Mouse (Mus musculus): Measurements from ENCODE around the gene Camkk1.

Gene Camkk1

DNA sequence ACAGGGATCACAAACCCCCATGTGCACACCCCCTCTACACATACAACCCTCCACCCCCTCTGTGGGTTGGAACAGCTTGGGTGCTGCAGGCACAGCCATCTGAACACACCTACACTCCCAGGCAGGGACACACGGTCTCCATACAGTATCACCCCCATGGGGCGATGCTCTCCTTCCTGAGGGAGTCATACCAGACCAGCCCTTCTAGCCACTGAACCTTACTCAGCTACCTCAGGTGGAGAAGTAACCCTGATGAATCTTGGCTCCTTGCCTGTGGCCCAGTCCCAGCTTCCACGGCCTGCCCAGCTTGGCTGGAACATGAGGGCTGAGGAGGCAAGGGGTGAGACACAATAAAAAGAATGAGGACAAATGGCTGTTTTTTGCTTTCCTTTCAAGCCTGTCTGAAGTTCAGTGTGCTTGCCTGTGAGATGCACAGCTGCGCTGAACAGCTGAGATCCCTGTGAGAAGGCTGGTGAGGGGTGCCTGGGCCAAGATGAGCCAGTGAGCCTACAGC lies 3.9 kb upstream of the Camkk1 start:
- in situ Hi-C loops (cut with MseI, MboI), result no loop called here

DNA sequence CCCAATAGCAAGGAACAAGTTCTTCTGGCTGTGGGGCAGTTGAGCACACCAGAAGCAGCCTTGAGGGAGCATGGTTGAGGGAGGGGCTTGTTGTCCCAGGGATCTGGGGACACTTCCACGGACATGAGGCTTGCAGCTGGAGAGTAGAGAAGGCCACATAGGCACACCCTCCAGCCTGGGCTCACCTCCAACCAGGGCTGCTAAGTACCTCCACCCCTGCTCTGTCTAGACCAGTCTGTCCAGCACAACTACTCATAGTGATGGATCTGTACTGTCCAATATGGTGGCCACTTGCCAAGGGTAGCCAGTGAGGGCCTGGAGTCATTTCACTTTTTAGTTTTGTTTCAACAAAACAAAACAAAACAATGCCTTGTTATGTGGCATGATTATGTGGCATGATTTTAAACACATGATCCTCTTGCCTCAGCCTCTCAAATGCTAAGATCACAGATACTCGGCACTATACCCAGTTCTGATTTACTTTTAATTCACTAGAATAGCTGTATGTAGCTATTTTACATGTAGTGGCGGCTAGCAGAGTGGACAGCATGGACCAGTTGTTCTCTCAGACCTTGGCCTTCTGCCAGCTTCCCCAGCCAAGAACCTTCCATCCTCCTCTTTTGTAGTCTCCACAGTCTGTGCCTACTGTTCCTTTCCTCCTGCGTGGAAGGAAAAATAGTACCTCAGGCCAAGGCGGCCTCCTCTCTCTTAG lies 3.3 kb upstream of the Camkk1 start:
- in situ Hi-C loops (cut with MseI, MboI), result no loop called here

DNA sequence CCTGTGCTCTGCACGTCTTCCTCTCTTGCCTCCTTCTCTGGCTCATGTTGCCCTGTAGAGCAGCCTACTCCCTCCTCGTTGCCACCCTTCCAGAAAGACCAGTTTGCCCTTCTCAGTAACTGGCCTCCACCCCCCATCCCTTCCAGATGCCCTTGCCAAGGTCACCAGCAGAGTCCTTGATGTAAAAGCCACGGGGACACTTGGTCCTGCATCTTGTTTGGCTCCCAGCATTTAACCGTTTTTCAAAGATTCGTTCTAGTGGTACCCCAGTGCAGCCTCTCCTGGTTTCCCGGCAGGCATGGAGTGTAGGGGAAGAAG lies 2.7 kb upstream of the Camkk1 start:
- in situ Hi-C loops (cut with MseI, MboI), result no loop called here

DNA sequence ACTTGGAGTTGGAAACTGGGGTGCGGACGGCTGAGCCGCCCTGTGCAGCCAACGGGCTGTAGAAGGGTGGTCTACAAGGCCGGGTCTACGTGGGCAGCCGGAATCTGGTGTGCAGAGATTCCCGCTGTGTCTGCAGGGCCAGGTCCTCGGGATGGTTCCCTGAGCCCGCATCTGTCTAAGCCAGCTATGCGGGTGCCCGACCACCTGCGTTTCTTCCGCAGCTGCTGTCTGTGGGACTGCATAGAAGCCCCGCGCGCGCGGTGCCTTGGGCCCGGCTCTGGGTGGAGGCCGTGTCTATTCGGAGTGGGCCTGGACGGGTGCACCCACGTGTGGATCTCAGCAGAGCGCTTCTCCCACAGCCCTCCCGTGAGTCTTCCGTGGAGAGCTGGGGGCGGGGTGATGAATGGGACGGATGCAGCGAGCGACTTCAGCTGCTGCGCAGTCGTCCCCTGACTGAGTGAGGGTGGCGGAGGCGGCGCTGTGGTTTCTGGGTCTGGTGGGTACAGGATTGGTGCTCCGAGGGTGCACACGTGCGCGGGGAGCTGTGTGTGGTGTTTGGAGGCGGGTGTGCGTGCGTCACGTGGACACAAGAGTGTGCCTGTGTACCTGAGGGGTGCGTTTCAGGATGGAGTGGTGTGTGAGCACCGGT lies 463 bp downstream of the Camkk1 start:
- in situ Hi-C loops (cut with MseI, MboI), result no loop called here

DNA sequence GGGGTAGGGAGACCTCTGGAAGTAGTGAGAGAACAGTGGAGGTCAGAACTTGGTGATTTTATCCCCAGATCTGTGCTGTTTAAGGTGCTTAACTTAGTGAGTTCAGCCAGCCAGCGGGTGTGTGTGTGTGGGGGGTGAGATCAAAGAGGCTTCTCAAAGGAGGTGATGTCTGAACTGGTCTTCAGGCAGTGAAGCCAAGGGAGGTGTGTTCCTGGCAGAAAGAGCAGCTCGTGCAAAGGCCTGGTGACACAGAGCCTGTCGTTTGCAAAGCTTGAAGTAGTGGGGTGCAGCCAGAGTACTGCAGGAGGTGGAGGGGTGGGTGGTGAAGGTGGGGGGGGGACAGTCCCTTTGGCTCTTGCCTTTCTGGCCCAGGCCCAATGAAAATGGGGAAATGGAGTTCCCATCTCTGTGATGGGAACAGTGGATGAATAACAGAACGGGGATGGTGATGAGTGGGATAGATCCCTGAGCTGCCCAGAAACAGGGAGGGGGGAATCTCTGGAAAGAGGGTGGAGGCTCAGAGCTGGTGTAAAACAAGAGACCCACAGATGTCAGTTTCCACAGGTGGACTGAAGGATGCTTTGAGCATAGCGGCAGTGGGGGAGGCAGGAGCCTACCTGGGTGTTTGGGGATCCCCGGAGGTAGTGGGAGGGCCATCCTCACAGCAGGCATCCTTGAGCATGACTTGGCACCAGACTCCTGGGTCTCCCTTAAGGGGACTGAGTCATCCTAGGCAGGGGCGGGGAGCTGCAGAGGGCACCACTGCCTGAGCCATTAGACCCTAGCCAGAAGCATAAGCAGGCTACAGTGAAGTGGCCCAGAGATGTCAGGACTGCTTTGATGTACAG lies 2.4 kb downstream of the Camkk1 start:
- in situ Hi-C loops (cut with MseI, MboI), result no loop called here

DNA sequence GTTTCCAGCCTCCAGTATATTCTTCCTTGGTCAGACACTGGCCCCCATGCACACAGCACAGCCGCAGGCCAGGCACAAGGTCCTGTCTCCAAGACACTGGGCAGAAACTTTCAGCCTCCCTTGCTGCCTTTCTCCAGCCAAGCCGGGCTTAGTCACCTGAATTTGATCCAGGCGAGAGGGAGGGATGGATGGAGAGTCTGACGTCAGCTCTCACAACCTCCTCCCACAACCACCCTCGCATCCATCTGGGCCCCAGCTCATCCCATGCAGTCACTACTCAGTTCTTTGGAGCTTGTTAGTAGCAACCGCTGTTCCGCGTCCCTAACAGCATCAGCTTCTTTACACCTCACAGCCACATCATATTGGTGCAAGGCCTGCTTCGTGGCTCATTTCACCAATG lies 4.3 kb downstream of the Camkk1 start:
- in situ Hi-C loops (cut with MseI, MboI), result no loop called here

DNA sequence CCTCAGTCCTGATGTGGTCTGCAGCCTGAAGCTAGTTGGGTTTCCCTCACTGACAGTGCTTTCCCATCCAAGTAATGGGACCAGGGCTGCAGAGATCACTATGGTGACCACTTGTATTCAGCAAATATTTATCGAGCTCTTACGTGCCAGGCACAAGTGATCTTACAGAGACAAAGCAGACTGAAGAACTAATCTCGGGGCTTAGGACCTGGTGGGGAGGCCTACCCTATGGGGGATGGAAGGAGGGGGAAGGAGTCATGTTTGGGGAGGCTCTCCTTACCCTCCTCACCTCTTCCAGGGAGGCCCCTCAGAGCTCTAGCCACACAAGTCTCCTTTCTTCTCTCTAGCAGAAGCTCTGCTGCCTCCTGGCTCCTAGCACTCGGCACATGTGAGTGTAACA lies 5.0 kb downstream of the Camkk1 start:
- in situ Hi-C loops (cut with MseI, MboI), result no loop called here

DNA sequence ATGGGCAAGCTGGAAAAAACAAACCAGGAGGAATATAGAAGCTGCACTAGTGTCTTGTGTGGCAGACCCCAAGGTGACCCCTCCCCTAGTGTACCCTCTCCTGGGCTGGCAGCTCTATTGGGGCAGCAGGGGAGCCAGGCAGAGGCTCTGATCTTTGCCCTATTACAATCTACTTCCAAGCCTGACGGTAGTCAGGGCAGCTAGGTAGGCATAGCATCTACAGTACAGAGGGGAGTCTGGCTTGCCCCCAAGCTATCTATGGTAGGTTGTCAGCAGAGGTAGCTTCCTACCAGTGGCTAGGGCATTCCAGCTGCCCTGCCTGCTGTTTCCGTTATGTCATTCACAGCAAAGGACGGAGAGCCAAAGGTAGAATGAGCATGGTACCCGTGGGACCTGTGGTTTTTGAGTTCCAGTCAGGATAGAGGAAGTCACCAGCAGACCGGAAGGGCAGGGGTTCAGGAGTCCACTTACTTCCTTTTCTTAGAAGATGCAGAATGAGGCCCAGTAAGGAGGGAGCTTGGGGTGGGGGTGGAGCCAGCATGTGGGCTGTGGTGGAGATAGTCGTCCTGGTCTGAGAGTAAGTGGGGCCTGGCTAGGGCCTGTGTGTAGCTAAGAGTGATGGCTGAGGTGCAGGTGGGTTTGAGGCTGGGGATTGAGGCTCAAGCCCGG lies 5.6 kb downstream of the Camkk1 start:
- in situ Hi-C loops (cut with MseI, MboI), result no loop called here

DNA sequence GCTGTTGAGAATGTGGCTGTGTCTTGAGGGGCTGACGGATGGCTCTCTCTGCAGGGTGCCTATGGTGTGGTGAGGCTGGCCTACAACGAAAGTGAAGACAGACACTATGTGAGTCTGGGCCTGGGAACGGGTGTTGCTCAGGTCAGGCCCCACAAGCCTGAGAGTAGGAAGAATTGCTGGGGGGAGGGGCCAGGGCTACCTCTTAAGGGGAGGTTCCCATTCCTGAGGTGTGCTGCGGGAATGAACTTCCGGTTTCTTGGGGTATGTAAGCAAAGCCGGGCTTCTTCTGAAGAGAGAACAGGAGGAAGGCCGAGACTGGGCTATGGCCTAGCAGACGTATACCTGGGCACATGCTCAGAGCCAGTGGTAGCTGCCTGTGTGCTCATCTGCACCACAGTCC lies 8.2 kb downstream of the Camkk1 start:
- in situ Hi-C loops (cut with MseI, MboI), result no loop called here

DNA sequence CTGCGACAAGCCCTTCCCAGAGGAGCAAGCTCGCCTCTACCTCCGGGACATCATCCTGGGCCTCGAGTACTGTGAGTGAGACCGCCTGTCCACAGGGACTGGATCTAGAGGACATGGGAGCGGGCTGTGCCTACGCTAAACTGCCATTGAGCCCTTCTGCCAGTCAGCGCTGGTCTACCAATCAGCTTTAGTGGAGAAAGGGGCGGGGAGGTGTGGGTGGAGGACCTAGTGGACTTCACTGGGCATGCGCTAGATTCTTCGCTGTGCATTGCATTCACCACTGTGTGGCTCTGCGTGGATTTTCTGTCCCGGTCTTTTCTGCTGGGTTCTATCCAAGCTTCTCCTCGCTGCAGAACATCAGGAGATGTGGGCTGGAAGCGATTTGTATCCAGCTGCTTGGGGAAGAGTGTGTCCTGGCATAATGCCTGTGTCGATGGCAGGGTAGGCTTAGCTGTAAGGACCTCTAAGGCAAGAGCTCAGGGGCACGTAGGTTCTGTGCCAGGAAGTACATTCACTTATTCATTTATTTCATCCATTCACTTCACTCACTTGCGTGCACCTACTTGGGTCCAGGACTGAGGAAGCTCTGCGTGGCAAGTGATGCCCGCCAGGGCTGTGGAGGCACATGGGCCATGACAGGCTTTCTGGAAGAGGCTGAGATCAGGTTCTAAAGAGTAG lies 12.2 kb downstream of the Camkk1 start:
- in situ Hi-C loops (cut with MseI, MboI), result no loop called here

DNA sequence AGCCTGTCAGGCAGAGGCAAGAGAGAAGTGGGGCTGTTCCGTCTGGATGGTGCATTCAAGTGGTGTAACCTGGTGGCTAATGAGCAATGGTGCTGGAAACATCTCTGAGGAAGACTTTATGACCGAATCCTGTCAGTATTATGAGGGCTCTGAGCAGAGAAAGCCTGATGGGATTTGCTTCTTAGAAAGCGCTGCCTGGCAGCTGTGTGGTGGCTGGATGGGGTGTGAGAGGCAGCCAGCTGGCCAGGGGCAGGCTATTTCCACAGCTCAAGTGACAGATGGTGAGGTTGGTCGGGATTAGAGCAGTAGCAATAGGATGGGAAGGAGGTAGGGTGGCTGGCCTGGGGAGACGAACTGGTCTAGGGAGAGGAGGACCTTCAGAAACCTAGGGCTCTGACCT lies 12.7 kb downstream of the Camkk1 start:
- in situ Hi-C loops (cut with MseI, MboI), result no loop called here

DNA sequence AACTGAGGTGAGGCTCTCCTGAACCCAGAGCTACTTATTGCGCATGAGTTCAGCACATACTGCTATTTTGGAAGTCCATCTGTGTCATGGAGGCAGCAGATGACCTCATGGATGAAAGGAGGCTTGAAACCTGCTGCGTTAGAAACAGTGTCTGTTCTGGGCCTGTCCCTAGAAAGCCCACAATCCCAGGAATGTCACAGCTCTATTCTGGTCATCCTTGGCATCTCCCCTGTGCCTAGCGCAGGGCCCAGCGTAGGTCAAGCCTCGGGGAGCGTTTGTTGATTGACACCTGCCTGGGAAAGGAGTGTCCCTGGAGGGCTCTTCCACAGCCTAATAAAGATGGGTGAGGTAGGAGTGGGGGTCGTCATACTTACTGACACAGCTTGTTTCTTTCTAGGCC lies 17.3 kb downstream of the Camkk1 start:
- in situ Hi-C loops (cut with MseI, MboI), result no loop called here

DNA sequence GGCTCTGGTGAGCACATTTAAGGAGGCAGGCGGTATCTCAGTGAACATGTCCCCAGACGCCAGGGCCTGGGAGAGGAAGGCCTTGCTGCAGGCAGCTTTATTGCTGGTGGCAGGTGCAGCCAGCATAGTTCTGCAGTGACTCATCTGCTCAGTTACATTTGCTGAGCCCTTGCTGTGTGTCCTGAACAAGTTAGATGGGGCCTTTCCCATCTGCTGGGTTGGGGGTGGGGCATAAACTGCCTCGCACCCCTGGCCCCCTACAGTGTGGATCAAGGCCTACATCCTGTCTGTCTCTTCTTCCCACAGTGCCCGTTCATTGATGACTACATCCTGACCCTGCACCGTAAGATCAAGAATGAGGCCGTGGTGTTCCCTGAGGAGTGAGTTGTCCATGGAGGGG lies 18.1 kb downstream of the Camkk1 start:
- in situ Hi-C loops (cut with MseI, MboI), result no loop called here

DNA sequence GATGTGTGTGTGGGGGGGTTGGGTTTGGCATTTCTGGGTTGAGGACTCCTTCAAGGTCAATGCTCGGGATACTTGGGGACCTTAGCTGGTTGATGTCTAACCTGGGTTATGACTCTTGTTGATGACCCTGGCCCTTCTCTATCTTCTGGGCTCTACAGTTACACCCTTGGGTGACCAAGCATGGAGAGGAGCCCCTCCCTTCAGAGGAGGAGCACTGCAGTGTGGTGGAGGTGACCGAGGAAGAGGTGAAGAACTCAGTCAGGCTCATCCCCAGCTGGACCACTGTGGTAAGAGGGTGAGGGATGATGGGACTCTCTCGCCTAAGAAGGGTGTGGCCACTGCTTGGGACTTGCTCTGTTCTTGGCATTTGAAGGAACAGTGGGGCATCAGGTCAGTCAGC lies 18.9 kb downstream of the Camkk1 start:
- in situ Hi-C loops (cut with MseI, MboI), result no loop called here

DNA sequence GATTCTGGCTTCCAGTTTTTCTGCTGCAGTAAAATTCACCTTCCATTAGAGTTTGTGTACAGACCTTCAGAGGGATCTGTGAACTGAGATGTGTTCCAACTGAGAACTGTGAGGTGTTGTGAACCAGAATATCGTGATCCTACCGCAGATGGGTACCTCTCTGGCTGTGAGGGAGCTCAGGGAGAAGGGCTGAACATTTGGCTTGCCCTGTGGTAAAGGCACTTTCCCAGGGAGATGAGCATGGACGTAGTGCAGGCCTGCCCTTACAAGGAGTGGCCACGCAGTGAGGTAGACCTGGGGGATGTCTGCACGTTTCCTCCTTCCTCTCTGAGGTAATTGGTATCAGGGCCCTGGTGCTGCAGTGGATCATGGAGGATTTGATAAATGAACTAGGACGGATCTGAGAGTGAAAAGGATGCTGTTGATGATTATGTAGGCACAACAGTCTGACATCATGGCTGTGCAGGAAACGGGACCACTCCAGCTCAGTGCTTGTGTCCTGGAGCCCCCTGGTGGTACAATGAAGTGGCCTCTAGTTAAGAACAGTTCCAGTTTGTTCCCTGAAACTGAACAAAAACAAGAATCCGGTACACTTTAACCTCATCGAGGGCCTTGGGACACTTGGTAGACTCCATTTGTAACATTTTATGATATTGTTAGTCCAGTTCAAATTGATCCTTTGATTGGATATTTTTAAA lies 20.4 kb downstream of the Camkk1 start:
- in situ Hi-C loops (cut with MseI, MboI), result no loop called here

DNA sequence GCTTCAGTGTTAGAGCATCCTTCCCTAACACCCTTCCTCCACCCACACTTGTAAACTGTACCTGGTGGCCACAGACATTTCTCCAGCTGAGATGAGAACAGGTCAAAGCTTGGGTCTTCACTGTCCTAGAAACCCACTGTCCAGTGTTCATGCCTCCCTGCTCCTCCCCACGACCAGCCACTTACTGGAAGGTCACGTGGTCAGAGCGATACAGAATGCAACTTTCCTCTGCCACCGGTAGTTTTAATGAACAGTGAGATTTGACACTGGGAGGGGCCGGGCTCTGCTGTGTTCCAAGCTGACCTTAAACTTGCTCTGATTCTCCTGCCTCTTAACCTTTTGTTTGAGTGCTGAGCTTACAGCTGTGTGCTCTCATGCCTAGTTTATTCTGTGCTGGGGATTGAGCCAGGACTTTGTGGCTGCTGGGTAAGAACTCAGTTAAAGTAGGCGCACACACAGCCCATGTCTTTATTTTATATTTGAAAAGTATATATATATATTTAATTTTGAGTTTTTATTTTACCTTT lies 25.5 kb downstream of the Camkk1 start:
- in situ Hi-C loops (cut with MseI, MboI), result loop anchor here (5.0 kb wide), 1 partner anchor 37 kb away; no protein-coding TSS in a partner anchor

DNA sequence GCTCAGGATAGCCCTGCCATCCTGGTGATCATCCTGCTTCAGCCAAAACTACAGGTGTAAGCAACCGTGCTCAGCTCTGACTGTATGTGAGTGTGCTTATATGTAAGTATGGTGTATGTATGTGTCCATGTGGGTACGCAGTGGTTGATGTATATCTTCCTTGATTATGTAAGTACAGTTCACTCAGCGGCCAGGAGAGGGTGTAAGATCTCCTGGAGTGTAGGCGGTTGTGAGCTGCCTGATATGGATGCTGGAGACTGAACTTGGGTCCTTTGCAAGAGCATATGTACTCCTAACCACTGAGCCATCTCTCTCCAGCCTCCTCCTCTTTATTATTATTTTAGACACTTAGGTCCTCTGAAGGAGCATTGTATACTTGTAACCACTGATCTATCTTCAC lies 26.0 kb downstream of the Camkk1 start:
- in situ Hi-C loops (cut with MseI, MboI), result loop anchor here (5.0 kb wide), 1 partner anchor 37 kb away; no protein-coding TSS in a partner anchor

DNA sequence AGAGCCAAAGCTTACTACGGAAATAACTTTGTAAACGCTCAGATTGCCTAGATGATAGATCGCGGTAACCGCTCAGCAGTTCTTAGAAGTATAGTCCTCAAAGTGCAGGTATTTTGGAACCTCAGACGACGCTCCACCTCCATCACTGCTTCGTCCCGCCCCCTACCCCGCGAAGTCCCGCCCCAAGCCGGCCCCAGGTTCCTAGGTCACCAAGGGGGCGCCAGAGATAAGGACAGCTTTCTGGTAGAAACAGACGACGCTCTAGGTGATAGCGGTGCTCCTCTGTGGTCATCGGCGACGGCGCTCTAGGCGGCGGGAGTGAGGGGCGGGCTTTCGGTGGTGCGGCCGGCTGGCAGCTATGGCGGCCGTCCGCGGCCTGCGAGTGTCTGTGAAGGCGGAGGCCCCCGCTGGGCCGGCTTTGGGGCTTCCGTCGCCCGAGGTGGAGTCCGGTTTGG lies 28.8 kb downstream of the Camkk1 start, which contains the start of gene Ncbp3:
Gene Ncbp3 (plus strand): TSS at position 242 of the 455 bp plus-strand sequence.
- in situ Hi-C loops (cut with MseI, MboI), result no loop called here

DNA sequence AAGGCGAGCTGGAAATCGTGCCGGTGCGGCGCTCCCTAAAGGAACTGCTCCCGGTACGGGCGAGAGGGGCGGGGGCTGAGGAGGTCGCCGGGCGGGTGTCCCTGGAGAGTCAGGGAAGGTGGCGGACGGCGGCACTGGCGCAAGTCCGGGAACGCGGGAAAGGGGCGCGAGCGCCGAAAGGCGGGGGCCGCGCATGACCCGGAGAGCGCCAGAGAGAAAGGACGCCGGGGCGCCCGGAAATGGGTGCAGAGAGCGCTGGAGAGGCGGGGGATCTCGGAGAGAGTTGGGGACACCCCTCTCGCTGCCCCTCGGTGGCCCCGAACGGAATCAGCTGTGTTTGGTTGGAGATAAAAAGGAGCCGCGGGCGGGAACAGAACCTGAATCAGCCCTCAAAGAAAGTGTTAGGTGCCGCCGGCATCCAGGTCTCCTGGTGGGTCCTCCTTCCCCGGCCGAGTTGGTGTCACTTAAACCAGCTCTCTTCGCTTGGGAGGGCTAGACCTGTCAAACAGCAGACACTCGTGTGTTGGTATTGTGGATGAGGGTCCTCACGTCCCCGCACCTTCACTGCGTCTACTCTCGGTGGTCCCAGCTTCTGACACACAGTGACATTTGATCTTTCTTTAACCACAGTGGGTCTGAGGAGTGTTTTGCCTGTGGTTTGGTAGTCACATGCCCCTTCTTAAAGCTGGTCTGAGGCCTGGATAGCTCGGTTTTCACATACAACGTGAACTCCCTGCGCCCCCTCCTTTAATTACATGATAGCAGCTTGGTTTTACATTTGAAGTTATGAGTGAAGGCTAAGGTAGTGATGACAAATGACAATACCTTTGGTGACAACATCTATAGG lies 29.4 kb downstream of the Camkk1 start:
- in situ Hi-C loops (cut with MseI, MboI), result no loop called here
